Mouse (Mus musculus) embryonic fibroblast, embryonic 13.5 days (primary cell): Measurements from ENCODE around the gene Lrrc4. TPM values are rescaled to one million over a fixed set of nuclear protein-coding genes. Genes with fewer than 3 reads are reported as not detected.

Experiments used
- H3K27ac ChIP-seq: 2 replicates; pipeline ENCODE4 v1.5.1; 2012; ENCODE audit warnings: low read length, control low read depth, inconsistent platforms; ENCODE audit not compliant: insufficient read depth
- H3K4me1 ChIP-seq: 2 replicates; pipeline ENCODE4 v1.6.1; 2011; ENCODE audit warnings: low read length; ENCODE audit not compliant: control insufficient read depth, insufficient read depth
- H3K4me3 ChIP-seq: 2 replicates; pipeline ENCODE4 v1.5.1; 2011; ENCODE audit warnings: mild to moderate bottlenecking, control low read depth, low read length; ENCODE audit not compliant: insufficient read depth
- CTCF ChIP-seq: IDR thresholded peaks from 2 replicates; pipeline ENCODE4 v1.5.1; 2011; ENCODE audit warnings: mild to moderate bottlenecking, control low read depth, low read length, moderate library complexity, borderline replicate concordance; ENCODE audit not compliant: insufficient read depth
- POLR2A ChIP-seq: IDR thresholded peaks from 2 replicates; pipeline ENCODE4 v1.6.1; 2011; ENCODE audit warnings: low read depth, mild to moderate bottlenecking, control low read depth, low read length, moderate library complexity
- polyA plus RNA-seq: library from polyadenylated mRNA; stranded (reverse); fragments of >200 nt; gene quantifications from 2 replicates; pipeline ENCODE4 v1.2.4, GENCODE M21; 2011; ENCODE audit warnings: low read depth; ENCODE audit not compliant: missing spikeins, insufficient read length

Lrrc4 gene
- polyA plus RNA-seq, 1 experiment = 0.37 TPM

DNA sequence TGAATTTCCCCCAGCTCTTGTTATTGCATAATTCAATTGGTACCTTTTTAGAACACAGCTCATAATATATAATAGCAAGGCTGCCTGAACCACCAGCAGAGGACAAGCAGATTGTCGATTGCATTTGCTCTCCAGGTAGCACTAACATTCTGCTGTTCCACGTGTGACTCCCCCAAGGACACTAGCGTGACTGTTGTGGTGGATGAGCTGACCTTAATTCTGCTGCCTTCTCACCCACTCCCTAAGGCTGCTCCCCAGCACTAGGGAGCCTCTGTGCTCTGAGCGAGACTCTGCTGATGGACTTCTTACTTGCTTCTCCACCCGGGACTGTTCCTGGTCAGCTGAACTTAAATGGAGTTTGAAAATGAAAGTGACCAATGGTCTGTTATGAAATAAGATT is 26.8 kb downstream of the Lrrc4 start:
- Histone ChIP-seq H3K4me3 (no peak overlapping the region), H3K4me1 (no peaks in the 10 kb centered on the region), H3K27ac (no peak overlapping the region)
- TF ChIP-seq CTCF (no peak), POLR2A (no peak)

DNA sequence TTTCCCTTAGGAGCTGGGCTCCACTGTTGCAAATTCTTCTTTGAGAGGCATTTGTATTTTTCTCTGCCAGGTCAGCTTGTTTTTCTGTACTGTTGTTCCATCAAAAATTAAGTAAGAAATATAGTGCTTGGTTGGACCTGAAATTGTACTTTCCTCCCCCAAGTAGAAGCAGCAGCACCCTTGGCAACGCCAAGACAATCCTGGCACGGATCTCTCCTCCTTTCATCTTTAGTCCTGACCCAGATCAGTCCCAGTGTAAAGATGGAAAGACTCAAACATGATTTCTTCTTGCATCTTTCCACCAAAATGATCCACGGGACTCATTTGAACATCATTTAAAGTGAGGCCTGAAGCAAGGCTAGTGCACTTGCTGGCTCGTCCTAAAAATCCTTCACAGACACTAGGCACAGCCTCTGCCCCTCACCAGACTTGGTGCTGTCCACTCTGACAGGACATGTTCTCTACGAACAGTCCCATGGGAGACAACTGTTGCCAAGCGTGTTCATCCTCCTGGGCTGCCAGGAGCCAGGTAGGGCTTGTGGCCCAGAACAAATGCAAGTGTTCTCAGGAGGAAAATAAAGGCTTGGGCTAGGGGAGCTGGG is 27.8 kb downstream of the Lrrc4 start:
- Histone ChIP-seq H3K4me3 (no peak overlapping the region), H3K4me1 (no peaks in the 10 kb centered on the region), H3K27ac (no peak overlapping the region)
- TF ChIP-seq POLR2A (no peak), CTCF (no peak)

DNA sequence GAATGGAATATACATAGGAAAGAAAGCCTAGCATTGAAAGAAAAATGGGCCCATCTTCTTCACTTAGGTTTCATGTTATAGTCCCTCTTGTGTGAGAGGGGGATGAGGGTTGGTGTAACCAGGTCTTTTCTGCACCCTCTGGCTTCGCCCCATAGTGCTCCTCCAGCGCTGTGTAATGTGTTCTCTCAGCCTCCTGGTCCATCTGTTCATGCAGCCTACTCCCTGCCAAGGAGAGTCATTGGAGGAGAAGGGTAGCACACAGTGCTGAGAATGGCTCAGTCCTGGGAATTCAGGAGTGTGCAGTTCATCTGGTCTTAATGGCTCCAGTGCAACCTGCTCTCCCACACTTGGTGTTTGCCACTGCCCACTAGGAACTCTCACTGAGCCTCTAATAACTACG is 30.6 kb downstream of the Lrrc4 start:
- no peak for TF ChIP-seq POLR2A
- TF ChIP-seq CTCF = no peak
- H3K4me3 ChIP-seq = no peak overlapping the region
- no peaks in the 10 kb centered on the region for H3K4me1 ChIP-seq
- no peak overlapping the region for H3K27ac ChIP-seq

DNA sequence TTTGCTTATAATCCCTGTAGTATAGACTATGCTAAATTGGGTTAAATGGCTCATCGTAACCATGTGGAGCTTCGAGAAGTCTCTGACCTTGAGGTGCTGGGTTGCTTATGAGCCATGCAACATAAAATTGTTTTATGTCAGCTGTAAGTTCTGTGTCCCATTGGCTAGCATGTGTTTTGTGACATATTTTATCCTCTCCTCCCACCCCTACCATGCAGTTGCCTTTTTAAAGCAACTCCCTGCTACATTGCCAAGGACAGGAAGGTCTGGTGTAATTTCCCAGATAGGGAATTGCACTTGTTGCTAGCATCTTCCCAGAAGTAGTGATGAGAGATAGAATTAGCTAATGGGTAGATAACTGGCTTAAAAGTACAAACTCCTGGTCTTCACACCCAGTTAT is 31.7 kb downstream of the Lrrc4 start:
- TF ChIP-seq CTCF = no peak
- TF ChIP-seq POLR2A = no peak
- no peak overlapping the region for H3K27ac ChIP-seq

DNA sequence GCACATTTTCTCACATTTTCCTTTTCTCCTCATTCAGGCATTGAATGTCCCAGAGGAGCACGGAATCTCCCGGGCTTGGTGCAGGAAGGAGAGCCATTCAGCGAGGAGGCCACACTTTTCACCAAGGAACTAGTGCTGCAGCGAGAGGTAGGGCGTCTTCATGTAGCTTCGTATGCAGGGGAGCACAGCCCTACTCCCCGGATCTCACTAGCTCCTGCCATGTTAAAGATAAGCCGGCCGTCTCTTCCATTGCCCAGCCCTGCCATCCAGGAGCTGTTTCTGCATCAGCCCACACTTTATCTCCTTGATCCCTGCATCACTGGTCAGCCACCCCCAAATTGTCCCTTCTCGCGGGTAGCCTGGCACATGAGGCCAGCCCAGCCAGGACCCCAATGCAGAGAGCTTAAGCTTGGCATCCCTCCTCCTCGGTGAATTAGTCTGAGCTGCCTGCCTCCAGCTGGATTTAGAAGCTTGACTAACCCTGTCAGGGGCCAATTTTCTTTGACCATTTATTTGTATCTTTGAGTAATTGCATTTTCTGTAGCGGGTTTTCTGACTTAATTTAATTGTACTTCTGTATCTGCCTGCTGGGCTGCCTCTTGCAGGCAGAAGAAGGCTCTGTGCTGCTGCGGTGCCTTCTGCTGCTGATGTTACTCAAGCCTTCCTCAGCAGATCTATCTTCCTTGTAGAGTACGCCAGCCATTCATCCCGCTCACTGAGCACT is 35.6 kb downstream of the Lrrc4 start:
- no peak for TF ChIP-seq POLR2A
- no peak for TF ChIP-seq CTCF
- Histone ChIP-seq H3K4me3 (no peak overlapping the region), H3K4me1 (no peaks in the 10 kb centered on the region), H3K27ac (no peak overlapping the region)

More for the DNA sequence above, 31.7 kb downstream of the Lrrc4 start:
- no peaks in the 10 kb centered on the region for H3K4me1 ChIP-seq
- no peak overlapping the region for H3K4me3 ChIP-seq

DNA sequence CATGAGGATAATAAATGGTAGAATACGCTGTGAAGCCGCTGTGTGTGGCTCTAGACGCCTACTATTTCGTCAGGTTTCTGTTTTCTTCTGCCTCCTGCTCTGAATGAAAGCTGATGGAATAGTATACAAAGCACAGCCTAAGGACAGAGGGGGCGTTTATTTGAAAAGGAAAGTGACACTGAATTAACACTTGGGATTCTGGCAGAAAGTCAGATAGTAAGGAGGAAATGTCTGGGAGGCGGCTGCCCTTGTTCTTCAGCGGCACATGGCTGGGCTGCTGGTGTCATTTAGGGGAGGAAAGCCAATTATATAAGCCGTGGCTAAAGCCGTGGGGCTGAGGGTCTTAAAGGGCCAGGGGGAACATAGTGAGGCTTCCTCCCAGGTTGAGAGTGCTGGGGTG is 36.2 kb downstream of the Lrrc4 start:
- TF ChIP-seq CTCF = no peak
- no peak for TF ChIP-seq POLR2A
- Histone ChIP-seq H3K4me3 (no peak overlapping the region), H3K4me1 (no peaks in the 10 kb centered on the region), H3K27ac (no peak overlapping the region)

DNA sequence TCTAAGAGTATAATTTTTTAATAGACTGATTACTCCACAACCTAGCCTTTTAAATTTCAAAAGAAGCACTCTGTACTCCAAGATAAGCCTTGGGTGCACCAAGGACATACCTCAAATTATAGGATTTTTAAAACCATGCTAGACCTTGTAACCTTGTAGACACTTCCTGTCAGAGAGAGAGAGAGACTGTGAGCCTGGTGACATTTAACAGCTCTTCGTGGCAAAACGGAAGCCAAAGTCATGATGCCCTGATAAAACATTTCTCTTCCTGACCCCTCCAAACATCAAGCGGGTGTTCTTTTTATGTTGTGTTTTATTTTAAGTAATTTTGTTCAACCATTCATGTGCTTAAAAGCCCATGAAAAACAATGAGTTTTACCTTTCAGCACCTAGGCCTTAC is 39.7 kb downstream of the Lrrc4 start:
- H3K4me3 ChIP-seq = no peak overlapping the region
- TF ChIP-seq POLR2A (no peak), CTCF (no peak)

DNA sequence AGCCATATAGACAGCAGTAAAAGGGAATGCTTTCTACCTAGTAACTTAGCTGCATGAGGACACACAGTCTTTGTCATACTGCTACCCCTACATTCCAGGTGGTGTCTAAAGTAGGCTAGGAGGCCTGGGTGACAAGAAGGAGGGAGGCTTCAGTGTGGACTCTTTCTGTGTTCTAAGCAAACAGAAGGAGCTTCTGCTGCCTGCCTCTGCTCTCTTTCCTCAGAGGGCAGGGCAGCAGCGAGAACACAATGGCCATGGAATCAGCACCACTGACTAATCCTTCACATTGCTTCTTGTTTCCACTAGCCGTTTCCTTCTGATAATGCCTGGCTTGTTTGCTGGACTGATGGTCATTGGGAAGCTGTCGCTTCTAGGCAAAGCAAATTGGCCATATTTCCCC is 40.4 kb downstream of the Lrrc4 start:
- H3K4me1 ChIP-seq = no peaks in the 10 kb centered on the region
- H3K4me3 ChIP-seq = no peak overlapping the region
- H3K27ac ChIP-seq = no peak overlapping the region
- TF ChIP-seq POLR2A = no peak
- TF ChIP-seq CTCF = no peak

More for the DNA sequence above, 39.7 kb downstream of the Lrrc4 start:
- Histone ChIP-seq H3K27ac (no peak overlapping the region), H3K4me1 (no peaks in the 10 kb centered on the region)

DNA sequence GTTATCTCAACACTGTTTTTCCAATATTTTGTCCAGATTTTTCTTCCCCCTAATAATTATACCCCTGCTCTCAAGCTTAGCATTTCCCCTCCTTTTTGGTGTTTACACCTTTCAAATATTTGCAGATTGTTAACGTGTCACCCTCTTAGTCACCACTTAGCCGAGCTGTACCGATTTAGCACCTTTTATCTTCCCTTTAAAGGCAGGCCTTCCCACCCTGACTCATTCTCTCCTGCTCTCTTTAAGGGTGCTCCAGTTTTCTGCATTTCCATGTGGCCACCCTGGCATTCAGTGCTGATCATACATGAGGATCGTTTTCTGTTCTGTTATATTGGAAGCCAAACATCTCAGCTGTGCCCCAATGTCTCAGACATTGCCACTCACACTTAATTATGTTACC is 41.9 kb downstream of the Lrrc4 start:
- Histone ChIP-seq H3K4me1 (no peaks in the 10 kb centered on the region), H3K4me3 (no peak overlapping the region), H3K27ac (no peak overlapping the region)
- no peak for TF ChIP-seq CTCF
- no peak for TF ChIP-seq POLR2A

DNA sequence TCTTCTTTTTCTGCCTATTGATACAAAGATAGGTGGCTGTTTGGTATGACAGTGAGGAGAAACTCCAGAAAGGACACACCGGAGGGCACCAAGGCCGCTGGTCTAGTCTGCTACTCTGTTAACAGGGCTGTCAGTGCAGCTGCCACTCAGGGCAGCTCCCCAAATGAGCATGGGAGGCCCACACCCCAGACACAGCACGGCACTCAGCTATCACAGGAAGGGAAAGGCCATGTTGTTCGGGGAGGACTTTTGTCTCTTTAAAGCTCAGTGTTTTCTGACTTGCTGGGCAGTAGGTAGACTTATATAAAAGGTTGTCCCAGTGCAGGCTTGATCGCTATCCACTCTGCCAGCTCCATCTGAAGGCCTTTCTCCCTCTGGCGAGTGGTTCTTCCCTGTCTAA is 44.4 kb downstream of the Lrrc4 start:
- Histone ChIP-seq H3K4me3 (no peak overlapping the region), H3K27ac (no peak overlapping the region), H3K4me1 (no peaks in the 10 kb centered on the region)
- TF ChIP-seq POLR2A = no peak
- TF ChIP-seq CTCF = no peak

DNA sequence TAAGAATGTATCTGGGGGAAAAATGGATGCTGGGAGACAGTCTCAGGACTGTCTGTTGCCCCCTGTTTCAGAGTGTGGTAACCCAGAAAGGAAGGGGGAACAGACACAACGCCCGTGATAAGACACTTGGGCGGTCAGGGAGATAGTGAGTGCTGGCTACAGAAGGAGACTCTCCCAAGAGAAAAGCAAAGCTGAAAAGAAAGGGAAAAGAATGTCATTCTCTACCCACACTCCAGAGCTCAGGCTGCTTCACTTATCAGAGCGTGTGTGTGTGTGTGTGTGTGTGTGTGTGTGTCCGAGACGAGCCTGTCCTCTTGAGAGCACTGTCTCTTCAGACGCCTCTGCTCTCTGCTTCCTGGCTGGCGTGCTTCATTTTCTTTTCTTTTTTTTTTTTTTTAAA is 45.8 kb downstream of the Lrrc4 start:
- Histone ChIP-seq H3K4me1 (no peaks in the 10 kb centered on the region), H3K4me3 (no peak overlapping the region), H3K27ac (no peak overlapping the region)
- no peak for TF ChIP-seq CTCF
